Mouse (Mus musculus) myocyte (in vitro differentiated cells): ENCODE measurements around the gene Tln2.

Experiments
- E2F4 ChIP-seq: IDR thresholded peaks from one replicate; pipeline ENCODE4 v1.6.1; 2011; ENCODE audit warnings: mild to moderate bottlenecking, control low read depth, moderate library complexity; ENCODE audit not compliant: insufficient read depth
- POLR2A ChIP-seq: IDR thresholded peaks from one replicate; pipeline ENCODE4 v1.6.1; 2011; ENCODE audit warnings: low read depth, mild to moderate bottlenecking, control low read depth, moderate library complexity; ENCODE audit not compliant: insufficient read length
- SRF ChIP-seq: IDR thresholded peaks from one replicate; pipeline ENCODE4 v1.6.1; 2011; ENCODE audit warnings: low read depth; ENCODE audit not compliant: control insufficient read depth, insufficient read length
- TCF12 ChIP-seq: IDR thresholded peaks from one replicate; pipeline ENCODE4 v1.6.1; 2011; ENCODE audit warnings: mild to moderate bottlenecking, control low read depth; ENCODE audit not compliant: poor library complexity, insufficient read depth, severe bottlenecking
- USF1 ChIP-seq: IDR thresholded peaks from one replicate; pipeline ENCODE4 v1.6.1; 2011; ENCODE audit warnings: low read depth, mild to moderate bottlenecking, control low read depth, moderate library complexity

DNA sequence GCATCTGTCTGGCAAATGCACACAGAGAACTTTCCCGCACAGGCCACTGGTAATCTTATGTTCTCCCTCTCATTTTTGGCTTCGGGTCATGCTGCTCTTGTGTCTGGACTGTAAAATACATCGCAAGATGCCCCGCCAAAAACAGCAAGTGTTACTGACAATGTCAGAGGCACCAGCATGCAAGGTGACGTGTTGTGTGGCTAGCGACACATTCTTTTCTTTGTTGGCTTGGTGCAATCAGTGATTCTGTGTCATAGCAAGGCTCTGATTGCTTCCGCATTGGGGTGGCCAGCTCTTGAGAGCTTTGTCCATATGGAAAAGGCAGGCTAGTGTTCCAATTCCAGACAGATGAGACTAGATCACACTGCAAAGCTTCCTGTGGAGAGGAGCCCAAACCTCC is 288.8 kb downstream of the Tln2 start:
- TF ChIP-seq SRF (no peak), POLR2A (no peak), E2F4 (no peak), USF1 (no peak), TCF12 (no peak)
